Mouse (Mus musculus): Measurements from ENCODE around the gene Eva1c.

The Eva1c gene

GRCm38 (mm10) chr16:90826041-90826440, 478 bp upstream of the Eva1c start:
- DNase-seq (ENCODE audit: low spot score), result no peak

GRCm38 (mm10) chr16:90827498-90827897, 979 bp downstream of the Eva1c start:
- DNase-seq (ENCODE audit: low spot score), result no peak

DNA sequence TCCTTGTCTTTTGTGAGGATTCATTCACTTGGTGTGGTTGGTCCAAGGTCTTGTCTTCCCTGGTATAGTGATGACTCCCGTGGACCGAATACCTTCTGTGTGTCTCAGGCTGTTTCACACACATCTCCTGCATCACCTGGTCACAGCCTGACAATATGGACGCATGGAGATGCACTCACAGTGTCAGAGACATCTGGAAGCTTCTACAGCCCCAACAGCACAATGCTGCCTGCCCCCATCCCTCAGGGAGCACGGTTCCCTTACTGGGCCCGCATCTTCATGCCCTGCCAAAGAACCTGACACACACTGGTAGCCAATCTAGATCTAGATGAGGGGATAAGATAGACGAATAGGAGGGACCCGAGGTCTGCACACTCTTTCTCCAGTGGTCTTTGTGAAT, 2.6 kb downstream of the Eva1c start:
- no peak for DNase-seq (ENCODE audit: low spot score)

- DNase-seq (ENCODE audit: low spot score), result peak; percentile 80
These were observed 3.6 kb downstream of the Eva1c start for GRCm38 (mm10) chr16:90829894-90830685.

DNA sequence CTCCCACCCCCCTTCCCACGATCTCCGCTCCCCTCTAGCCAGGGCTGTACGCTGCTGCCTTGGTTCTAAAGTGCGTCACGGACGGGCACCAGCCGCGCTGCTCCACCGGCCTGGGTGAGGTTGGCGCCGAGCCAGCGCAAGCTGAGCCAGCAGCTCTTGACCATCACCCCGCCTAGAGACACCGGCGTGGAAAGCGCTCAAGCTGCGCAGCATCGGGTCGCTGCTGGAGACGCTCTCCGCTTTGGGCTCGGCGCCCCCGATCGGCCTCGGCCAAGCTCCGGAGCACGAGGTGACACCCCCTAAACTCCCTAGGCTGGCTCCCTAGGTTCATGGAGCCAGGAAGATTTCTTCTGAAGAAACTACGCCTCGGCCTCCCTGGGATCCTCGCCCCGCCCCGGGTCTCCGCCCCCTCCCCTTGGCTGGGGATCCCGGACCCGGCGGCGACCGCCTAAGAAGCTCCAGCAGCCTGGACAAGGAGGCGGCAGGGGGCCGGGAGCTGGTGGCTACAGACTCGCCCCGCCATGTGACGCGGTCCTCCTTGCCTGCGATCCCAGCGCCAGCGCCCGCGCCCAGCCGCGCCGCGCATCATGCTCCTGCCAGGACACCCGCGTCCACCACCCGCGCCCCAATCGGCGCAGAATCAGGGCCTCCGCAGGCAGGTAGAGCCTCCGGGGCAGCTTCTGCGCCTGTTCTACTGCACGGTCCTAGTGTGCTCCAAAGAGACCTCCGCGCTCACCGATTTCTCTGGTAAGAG, 4.3 kb downstream of the Eva1c start:
- peak; percentile 69 for DNase-seq (ENCODE audit: low spot score)

DNA sequence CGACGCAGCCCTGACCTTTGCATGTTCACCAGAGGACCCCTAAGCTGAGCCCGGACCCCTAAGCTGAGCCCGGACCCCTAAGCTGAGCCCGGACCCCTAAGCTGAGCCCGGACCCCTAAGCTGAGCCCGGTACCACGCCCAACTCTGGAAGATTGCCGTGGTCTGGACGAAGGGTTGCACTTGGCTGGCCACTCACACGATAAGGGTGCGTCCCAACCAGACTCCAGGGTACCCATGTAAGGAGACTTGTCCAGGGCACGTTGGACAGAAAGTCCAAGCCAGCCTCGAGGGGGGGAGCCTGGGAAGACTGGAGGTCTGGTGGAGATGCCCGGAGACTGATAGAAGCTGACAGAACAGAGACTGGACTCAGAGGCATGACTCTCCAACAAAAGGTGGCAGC, 5.2 kb downstream of the Eva1c start:
- no peak for DNase-seq (ENCODE audit: low spot score)

GRCm38 (mm10) chr16:90832495-90832894, 6.0 kb downstream of the Eva1c start:
- DNase-seq (ENCODE audit: low spot score), result no peak

DNA sequence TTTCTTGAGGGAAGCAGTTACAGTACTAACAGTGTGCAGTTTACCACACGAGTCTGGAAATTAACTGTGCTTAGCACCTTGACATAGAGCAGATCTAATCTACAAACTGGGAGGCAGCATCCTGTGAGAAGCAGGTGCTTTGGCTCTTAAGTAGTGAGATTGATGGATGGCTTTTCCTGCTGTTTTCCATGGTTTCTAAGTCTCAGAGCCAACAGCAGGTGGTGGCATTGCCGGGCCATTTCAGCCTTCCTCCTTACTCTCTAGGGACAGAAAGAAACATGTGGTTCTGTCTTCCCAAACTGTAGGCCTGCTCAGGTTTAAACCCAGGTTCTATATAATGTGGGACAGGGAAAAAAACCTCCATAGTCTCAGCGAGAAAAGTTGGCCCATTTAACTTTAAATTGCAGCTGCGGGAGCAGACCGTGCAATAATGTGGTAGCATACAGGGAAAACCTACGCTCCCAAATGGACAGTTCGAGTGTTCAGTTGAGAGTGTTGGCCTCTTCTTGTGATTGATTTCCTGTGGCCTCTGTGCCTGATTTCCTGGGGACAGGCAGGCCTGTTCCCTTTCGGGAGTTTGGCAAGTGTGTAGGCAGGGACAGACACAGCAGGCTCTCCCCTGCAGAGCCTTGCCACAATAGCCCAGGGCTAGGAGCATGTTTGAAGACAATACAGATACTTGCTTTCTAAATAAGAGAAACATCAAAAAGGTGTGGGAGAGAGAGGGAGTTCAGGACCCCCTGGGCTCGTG, 6.7 kb downstream of the Eva1c start:
- no peak for DNase-seq (ENCODE audit: low spot score)

DNA sequence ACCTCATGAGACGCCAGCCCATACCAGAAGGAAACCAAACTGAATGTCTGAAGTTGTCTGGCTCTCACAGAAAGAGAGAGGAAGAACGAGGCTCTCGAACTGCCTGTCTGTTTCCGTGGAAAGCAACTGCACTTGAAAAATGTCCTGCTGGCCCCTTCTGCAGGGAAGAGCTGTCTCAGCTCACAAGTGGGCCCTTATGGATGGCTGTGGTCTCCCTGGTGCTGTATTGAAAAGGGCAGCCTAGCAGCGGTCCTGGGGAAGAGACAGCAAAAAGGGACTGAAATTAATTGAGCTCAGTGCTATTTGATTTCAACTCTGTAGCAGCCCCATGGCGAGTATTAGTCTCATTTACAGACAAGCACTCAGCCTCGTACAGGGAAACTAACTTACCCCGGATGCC, 10.9 kb downstream of the Eva1c start:
- no peak for DNase-seq (ENCODE audit: low spot score)

DNA sequence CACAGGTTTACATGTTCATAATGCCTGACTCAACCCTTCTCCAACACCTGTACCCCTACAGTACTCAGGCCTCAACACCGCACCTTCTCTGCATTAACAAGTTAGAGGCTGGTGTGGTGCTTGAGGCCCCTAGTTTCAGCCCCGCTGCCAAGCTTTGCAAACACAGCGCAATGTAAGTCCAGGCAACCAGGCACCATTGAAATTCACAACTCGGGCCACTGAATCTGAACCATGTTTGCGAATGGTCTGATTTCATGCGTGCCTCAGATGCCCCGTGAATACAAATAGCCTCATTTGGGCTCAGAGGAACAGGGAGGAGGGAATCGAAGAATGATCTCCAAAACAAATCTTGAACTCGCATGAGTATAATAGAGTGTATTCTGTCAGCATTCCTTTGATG, 15.6 kb downstream of the Eva1c start:
- no peak for DNase-seq (ENCODE audit: low spot score)

DNA sequence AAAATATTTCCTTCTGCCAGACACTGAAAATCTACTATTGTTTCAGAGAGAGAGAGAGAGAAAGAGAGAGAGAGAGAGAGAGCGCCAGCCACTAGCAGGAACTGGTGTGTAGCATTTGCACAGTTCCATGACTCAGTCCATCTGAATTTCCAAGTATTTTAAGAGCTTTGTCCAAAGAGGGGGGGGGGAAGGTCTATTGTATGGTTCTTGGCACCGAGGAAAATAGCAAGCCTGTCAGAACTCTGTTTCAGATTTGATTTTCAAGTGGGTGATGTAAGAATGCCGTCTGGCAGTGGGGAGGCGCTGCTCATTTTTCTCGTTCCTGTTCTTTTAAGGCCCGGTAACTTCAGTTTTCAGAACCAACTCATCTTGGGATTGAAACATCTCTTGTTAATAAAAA, 18.5 kb downstream of the Eva1c start:
- no peak for DNase-seq (ENCODE audit: low spot score)

DNA sequence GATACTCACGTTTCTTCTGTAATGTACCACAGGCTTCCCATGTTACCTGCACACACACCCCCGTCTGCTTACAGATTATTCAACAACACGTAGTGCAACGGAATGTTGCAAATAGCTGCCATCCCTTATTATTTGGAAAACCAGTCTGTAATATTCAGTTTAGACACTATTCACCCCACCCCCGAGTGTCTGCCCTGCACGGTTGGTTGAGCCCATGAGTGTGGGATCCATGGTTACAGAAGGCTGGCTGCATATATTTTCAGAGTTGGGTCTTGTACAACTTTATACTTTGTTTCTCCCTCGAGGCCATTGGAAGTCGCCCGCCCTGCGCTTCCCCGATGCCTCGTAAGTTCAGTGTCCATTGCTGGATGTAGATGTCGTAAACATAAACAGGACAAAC, 19.1 kb downstream of the Eva1c start:
- no peak for DNase-seq (ENCODE audit: low spot score)

DNA sequence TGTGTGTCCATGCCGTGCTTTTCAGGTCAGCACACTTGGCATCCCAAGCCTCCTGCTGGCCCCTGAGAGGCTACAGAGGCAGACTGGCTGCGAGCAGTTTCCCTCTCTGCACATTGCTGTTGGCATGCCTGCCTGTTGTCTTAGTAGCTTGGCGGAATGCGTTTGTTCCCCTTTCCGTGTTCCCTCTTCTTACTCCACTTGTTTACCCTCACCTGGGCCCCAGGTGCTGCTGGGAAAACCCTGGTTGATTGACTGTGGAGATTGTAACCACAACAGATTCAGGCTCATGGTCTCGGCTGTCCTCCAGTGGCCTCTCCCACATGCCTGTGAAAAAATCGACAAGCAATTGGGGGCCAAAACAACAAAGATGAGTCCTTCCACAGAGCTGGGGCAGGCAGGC, 22.2 kb downstream of the Eva1c start:
- no peak for DNase-seq (ENCODE audit: low spot score)

DNA sequence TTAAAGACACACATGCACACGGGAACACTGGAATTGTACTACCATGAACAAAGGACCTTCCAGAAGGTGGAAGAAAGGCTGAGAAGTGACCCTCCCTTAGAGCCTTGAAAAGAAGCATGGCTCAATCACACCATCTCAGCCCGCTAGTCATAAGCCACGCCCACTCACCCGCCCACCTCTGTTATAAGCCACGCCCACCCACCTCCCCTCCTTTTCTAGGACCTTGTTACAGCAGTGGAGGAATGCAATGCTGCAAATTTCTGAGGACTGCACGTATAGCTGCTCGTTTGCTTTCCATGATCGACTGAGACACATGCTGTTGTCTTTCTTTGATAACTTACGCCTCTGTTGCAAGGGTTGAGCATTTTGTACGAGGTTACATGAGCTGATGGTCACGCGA, 22.7 kb downstream of the Eva1c start:
- DNase-seq (ENCODE audit: low spot score), result peak; percentile 66

- no peak for DNase-seq (ENCODE audit: low spot score)
These were observed 24.4 kb downstream of the Eva1c start for GRCm38 (mm10) chr16:90850881-90851280.

DNA sequence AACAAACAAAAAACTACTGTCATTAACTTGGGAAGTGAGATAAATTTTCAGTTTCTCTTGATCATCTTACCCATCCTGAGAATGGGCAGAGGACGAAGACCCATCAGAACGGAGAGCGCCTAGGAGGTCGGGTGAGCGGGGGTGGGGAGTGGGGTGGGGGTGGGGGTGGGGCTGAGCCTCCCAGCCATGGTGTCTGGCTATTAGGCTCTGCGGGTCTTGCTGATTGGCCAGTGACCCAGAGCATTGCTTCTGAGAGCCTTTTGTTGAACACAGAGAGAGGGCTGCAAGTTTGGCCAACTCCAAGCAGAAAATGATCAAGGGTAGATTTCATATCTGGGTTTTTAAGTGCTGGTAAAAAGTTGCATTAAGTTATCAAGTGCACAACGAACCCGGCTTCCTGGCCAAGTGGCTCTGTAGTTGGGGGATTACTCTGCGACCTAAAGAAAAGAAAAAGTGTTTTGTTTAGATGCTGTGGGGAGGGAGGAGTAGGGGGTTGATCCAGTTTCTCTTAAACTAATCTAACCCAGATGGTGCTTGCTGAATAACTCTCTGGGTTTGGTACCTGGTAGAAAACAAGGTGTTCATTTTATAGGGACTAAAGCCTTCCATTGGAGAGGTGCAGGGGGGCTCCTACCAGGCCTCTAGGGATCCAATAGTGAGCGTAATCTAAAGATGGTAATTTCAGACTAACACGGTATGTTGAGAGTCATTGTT, 25.3 kb downstream of the Eva1c start:
- no peak for DNase-seq (ENCODE audit: low spot score)

DNA sequence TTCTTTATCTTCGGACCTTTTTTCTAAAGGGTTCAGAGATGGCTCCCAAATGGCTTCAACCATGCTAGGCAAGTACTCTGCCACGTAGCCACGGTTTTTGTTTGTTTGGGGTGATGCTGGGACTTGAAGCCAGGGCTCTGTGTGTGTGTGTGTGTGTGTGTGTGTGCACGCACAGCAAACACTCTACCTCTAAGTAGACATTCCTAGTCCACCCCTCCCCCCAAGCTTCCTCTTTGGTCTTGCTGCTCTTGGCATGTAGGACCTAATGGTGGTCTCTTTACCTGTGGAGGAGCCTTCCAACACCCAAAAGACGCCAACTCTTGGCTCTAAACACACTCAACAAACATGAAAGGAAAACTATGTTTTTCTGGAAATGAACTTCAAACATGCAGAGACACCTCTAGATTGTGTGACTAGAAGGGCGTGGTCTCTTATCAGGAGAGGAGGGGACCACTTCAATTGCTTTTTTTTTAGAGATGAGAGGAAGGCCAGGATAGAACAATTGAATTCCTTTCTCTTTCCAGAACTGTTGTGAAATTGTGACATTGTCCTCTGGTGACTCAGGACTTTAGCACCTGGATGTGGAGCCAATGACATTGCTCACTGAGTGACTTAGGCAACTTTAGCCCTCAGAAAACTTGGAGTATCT, 30.2 kb downstream of the Eva1c start:
- DNase-seq (ENCODE audit: low spot score), result no peak

- DNase-seq (ENCODE audit: low spot score), result no peak
These were observed 31.7 kb downstream of the Eva1c start for GRCm38 (mm10) chr16:90858206-90858605.

DNA sequence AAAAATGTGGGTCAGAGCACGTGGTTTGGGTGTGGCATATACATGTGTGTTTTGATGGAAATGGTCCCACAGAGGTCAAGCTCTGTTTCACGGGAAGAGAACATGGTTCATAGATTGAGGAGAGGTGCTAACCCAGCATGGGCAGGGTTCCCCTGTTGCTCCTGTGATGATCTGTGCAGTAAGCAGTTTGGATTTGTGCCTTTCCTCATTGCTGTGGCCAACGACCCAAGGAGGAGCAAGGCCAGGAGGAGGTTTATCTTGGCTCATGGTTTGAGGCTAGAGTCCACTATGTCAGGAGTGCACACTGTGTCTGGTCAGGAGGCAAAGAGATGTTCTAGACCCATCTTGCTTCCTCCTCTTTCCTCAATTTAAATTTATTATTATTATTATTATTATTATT, 36.5 kb downstream of the Eva1c start:
- DNase-seq (ENCODE audit: low spot score), result no peak

DNA sequence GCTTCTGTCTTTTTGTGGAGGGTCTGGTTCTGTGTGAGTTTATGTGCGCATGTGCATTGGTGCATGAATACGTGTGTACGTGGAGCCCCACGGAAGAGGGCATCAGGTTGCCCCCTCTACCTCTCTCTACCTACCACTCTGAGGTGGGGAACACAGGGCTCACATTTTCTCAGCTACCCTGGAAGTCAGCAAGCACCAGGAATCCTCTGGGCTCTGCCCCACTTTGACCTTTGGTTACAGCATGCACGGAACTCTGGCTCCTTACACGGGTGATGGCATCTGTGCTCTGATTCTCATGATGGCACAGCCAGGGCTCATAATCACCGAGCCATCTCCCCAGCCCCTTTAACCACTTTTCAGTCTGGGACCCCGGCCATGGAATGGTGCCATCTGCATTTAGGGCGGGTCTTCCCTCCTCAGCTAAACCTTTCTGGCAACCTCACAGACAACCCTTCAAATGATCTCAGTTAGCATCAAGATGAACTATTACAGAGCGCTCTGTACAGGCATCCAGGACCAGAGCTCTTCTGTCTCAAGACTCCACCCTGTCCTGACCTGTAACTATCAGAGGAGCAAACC, 37.0 kb downstream of the Eva1c start:
- no peak for DNase-seq (ENCODE audit: low spot score)

- no peak for DNase-seq (ENCODE audit: low spot score)
These were observed 38.2 kb downstream of the Eva1c start for GRCm38 (mm10) chr16:90864693-90865092.

Measured in retina, embryonic 14.5 days (tissue).